Mouse (Mus musculus) brain, embryonic 14.5 days (tissue): ENCODE measurements at regions not wholly inside any gene's neighbourhood (a gene's known extent, or its start where the extent isn't known, plus 50 kb on each side); places are given as distances from the start of the nearest gene placed in this dataset.

ENCODE experiments used
- DNase-seq: peaks from one replicate; pipeline ENCODE4 v3.0.0-alpha.2; 2011; ENCODE audit warnings: low read depth
- CTCF ChIP-seq: fragments of 200-500 bp; IDR thresholded peaks from 2 replicates; pipeline ENCODE4 v1.5.1; 2012; ENCODE audit warnings: inconsistent platforms, mild to moderate bottlenecking, moderate library complexity, borderline replicate concordance; ENCODE audit not compliant: insufficient read depth, insufficient read length; ENCODE audit errors: extremely low read depth
- POLR2A ChIP-seq: fragments of 200-500 bp; IDR thresholded peaks from 2 replicates; pipeline ENCODE4 v1.6.1; 2012; ENCODE audit warnings: mild to moderate bottlenecking, inconsistent platforms, borderline replicate concordance; ENCODE audit not compliant: poor library complexity, insufficient read depth, insufficient read length, severe bottlenecking; ENCODE audit errors: extremely low read depth

DNA sequence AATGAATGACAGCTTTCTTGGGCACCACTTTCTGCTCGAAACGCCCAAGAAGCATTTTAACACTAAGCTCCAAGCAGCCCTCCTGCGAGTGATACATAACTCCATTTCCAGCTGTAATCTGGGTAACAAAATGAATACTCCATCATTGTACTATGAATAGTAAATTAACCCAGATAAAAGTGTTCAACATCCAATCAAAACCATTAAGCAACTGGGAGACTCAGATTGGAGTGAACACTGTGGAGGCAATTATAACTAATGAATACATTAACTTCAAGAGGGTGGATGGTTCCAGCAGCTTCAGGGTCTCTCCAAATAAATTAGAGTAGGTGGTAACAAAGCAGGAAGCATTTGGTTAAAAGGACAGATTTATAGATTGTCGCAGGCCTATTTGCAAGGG is 414.2 kb downstream of the Cdh26 start:
- DNase-seq: peak; percentile 71
- no peak for TF ChIP-seq POLR2A
- TF ChIP-seq CTCF: no peak

DNA sequence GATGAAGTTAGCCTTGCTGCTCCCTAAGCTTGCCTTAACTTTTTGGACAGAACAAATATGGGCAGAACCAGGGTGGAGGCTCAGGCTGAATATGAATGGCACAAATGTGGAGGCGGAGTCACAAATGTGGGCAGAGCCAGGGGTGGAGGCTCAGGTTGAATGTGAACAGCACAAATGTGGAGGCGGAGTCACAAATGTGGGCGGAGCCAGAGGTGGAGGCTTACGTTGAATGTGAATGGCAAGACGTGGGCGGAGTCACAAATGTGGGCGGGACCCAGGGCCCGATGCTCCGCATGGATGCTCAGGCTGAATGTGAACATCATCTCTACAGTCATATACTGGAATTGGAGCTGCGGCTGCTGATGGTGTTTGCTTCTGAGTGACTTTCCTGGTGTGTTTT is 420.0 kb downstream of the Cdh26 start:
- DNase-seq: peak; percentile 59
- TF ChIP-seq CTCF: no peak
- no peak for TF ChIP-seq POLR2A

DNA sequence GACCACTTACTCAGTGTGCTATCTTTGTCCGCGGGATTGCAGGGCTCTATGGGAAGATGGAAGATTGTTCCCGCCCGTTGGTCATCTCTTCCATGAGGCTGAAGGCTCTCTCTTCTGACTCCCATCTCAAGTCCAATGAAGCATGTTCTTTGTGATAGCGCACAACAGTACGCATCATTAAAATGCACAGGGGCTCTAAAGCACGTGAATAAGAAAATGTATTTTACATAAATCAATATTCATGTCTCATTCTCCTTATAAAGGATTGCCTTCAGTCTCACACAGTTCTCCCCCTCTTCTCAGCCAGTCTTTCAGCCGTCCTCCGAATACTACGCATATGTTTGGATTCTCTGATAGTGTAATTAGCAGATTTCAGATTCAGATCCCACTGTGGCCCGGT is 420.4 kb downstream of the Cdh26 start:
- no peak for TF ChIP-seq CTCF
- TF ChIP-seq POLR2A: no peak
- peak; percentile 86 for DNase-seq

DNA sequence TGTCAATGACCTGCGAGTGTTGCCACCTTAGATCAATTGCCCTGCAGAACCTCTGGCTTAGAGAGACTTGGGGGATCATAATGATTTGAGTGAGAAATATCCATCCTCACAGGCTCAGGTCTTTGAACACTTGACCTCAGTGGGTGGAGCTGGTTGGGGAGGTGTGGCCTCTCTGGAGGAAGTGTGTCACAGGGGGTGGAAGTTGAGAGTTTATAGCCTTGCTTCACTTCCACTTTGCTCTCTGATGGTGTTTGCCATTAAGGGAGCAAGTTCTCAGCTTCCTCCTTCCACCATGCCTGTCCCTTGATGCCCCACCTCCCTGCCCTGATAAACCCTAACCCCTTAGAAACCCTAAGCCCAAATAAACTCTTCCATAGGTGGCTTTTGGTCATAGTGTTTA is 423.7 kb downstream of the Cdh26 start:
- TF ChIP-seq CTCF: no peak
- TF ChIP-seq POLR2A: no peak
- DNase-seq: no peak

DNA sequence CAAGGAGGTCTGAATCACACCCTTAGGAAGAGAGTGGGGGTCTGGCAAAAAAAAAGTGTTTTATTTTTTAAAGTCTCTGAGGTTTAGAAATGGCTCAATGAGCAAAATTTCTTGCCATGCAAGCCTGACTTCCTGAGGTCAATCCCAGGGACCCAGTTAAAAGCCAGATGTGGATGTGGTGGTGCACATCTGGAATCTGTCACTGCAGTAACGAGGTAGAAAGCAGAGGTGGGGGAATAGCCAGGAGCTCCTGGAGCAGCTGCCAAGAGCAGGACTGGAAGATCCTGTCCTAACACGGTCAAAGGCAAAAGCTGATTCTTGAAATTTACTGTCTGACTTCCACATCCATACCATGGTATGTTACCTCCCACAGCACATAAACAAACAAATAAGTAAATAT is 424.4 kb downstream of the Cdh26 start:
- DNase-seq: no peak
- no peak for TF ChIP-seq CTCF
- no peak for TF ChIP-seq POLR2A

DNA sequence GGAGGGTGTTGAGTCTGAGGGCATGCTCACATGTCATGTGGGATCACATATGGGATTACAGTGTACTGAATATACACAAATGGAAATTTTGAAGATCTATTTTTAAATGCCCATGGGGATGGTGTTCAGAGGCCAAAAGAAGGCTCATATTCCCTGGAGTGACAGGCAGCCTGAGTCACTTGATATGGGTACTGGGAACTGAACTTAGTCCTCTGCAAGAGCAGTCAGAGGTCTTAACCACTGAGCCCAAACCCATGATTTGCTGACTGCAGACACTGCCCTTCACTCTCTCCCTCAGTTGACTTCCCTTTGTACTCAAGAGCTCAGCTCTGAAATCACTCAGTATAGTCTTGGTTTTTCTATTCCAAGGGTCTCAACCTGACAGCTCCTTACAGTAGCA is 432.3 kb downstream of the Cdh26 start:
- no peak for TF ChIP-seq POLR2A
- DNase-seq: no peak

DNA sequence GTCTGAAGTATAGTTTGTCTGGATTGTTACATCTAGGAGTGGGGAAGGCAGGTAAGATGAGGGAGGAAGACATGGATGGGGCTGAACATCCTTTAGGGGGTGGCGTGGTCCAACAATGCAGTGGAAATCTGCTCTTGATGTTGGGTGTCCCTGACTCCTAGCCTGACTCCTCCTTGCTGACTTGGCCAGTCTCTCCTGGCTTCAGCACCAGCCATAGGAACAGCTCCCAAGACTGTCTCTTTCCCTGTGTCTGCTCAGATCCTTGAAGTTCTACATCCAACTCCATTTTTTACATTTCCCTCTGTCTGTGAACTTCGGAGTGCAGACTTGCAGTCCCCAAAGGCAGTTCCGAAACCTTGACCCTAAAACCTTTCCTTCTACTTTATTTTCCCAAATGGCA is 436.8 kb downstream of the Cdh26 start:
- TF ChIP-seq CTCF (no peak), POLR2A (no peak)
- DNase-seq: no peak

DNA sequence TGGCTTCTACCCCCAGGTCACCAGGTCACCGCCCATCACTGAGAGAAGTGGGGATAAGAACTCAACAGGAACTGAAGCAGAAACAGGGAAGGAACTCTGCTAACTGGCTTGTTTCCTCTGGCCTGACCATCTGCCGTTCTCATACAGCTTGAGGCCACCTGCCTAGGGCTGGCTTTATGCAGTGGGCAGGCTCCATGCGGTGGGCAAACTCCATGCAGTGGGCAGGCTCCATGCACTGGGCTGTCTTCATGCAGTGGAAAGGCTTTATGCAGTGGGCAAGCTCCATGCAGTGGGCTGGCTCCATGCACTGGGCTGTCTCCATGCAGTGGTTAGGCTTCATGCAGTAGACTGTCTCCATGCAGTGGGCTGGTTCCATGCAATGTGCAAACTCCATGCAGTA is 438.8 kb downstream of the Cdh26 start:
- DNase-seq: no peak
- no peak for TF ChIP-seq CTCF
- no peak for TF ChIP-seq POLR2A

DNA sequence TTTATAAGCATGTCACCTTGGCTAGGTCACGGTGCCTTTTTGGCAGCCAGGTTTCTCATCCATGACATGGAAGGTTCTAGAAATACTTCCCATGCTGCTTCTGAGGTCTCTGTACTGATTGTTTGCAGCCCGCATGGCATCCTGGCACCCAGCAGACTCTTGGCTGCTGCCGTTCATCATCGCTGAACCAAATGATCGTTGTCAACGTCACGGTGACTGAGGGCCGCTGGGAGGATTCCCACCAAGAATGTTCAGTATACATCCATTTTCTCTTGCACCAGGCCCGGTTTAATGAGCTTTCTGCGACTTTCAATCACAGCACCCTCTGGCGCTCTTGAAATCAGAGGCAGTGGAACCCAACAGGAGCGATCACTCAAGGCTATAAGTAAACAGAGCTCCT is 448.1 kb downstream of the Cdh26 start:
- TF ChIP-seq POLR2A (no peak), CTCF (no peak)
- DNase-seq: peak; percentile 52

DNA sequence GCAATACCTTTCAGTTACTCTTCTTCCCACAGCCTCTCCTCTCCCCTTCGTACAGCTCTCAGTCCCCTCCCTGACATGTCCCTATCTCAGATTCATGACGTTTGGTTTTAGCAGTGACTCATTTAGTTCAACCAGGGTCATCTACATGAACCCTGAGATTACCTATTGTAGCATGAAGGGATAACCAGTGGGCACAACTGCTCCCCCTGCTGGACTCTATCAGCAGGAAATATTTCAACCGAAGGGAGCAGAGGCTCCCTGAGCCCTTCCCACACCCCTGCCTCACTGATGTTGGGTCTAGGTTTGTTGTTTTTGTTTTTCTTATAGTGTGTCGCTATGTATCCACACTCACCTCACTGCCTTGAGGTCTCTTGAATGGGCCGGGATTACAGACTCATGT is 455.4 kb downstream of the Cdh26 start:
- no peak for DNase-seq
- TF ChIP-seq CTCF: peak; percentile 56; the same call in 1 of the 2 replicates
- no peak for TF ChIP-seq POLR2A

DNA sequence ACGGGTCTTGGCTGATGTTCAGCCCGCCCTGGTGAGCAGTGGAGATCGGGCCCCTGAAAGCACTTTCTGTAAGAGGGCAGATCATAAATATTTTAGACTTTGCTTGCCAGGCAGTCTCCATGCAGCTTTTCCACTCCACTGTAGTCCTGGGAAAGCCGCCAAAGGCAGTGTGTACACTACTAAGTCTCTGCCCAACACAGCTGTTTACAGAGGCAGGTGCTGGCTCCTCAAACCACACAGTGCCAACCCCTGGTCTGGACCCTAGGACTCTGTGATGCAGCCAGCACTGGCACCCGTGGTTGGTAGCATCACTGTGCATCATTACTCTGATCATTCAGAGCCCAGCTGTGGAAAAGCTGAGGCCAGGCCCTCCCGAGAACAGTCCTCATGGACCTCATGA is 458.4 kb downstream of the Cdh26 start:
- TF ChIP-seq CTCF (no peak), POLR2A (no peak)
- DNase-seq: peak; percentile 58

DNA sequence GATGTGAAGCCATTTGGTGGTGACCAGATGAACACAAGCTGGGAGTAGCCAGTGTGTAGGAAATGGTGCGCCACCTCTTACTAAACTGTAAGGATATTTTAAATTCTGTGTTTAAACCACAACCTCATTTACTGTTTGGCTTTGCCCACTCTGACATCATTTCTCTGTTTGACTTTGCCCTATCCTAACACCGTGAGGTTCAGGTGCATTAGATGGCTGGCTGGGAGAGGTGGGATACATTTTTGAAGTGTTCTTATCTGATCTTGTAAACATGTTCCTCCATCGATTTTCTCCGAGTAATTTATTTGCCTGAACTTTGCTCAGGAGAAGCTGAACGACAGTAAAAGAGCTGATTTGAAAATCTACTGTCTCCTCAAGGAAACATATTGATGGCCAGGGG is 472.1 kb downstream of the Cdh26 start:
- DNase-seq: no peak
- no peak for TF ChIP-seq CTCF
- no peak for TF ChIP-seq POLR2A

DNA sequence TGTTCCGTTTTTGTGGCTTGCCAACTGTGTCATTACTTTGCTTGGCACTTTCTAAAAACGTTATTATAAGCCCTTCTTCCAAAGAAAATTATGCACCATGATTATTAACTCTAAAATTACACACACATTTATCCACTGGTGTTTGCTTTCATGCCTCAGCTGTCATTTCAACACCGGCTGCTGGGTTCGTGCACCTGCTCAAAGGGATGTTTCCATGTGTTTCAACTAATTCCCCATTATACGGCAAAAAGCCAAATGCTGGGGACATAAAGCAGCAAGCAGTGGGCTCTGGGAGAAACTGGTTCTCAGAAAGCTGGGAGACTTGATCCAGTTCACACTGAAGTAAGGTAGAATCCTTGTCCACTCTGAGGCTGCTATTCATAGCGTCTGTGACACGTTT is 479.0 kb downstream of the Cdh26 start:
- DNase-seq: peak; percentile 80

More for the DNA sequence above, 479.0 kb downstream of the Cdh26 start:
- TF ChIP-seq CTCF (no peak), POLR2A (no peak)
